Mouse (Mus musculus): ENCODE results near the gene Nmt2.

The Nmt2 gene

DNA sequence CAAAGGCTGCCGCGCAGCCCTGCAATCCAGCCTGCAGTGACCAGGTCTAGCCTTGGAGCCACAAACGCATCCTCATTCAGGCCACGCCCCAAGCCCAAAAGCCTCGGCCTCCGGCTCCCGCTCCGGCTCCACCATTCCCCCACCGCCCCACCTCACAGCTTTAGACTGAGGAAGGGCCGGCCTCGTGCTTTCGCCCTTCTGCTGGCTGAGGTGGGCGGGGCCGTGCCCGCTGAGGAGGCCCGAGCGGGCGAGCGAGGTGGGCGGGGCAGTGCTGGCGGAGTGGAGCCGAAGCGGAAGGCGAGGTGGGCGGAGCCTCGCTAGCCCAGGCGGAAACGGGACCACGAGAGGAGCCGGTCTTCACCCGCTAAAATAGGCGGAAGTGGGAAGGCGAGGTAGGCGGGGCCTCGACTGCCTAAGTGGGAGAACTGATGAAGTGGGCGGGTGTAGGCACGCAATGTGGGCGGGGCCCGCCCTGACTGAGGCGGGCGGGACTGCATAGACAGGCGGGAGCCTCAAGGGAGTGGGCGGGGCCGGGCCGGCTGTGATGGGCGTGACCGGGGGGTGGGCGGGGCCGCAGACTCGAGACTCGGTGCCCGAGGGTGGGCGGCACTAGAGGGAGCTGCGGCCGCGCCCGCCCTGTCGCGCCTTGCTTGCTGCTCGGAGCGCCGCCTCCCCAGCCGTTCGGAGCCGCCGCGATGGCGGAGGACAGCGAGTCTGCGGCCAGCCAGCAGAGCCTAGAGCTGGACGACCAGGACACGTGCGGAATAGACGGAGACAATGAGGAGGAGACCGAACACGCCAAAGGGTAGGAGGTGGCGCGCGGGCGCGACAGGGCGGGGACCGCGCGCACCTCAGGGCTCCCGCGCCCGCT, at the start of gene Nmt2:
Nmt2 (plus strand) TSS at position 611 of the 871 bp plus-strand sequence.
- under 1% methylated on average over 88 of the region's 88 CpGs for WGBS

DNA sequence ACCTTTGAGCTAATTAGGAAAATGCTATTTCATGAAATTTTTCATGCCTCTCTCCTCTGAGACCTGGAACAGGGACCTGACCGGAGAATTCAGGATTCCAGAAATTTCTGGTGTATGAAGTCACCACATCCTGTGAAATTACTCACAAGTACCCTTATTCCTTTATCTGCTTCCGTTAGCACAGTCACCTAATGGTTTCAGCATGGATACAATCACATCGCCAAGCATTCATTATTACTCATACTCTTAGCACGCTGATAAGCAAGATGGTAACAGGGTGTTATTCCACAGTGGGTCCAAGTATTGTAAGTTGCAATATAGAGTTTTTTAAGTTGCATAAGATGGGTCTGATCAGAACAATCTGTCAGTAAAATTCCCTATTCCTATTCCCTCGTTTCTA, 44.8 kb upstream of the Nmt2 start:
- WGBS: 74% methylated on average over 5 of the region's 5 CpGs

DNA sequence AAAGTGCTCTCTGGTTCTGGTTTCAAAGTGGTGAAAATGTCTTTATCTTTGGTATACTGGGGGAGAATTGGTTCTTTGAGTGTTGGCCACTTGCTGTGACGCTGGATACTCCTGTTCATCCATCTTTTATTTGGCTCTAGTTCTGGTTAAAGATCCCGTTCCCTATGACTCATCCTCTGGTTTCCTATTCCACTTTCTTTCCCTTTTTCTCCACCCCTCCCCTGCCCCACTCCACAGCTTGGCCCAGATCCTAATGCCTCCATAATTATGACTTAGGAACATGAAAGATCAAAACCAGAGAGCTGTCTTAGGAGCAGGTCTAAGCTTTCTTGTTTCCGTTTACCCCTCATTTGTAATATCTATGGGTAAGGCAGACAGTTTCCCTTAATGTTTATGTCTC, 39.8 kb upstream of the Nmt2 start:
- 65% methylated on average over 3 of the region's 3 CpGs for WGBS

DNA sequence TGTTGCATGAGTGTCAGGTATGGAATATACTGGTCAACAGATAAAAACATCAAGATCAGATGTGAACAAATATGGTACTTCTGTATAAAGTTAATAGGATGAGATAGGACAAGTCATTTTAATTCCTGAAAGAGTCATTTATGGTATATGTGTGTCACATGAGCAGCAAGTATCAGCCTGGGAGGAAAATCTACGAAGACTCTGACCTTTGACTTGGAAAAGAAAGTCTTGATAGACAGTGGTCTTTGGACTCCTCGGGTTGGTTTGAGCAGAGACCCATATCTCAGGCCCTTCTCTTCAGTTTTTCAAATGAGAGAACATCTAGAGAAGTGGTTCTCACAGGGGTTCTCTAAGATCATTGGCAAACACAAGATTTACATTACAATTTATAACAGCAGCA, 32.7 kb upstream of the Nmt2 start:
- 82% methylated on average over 2 of the region's 2 CpGs for WGBS

DNA sequence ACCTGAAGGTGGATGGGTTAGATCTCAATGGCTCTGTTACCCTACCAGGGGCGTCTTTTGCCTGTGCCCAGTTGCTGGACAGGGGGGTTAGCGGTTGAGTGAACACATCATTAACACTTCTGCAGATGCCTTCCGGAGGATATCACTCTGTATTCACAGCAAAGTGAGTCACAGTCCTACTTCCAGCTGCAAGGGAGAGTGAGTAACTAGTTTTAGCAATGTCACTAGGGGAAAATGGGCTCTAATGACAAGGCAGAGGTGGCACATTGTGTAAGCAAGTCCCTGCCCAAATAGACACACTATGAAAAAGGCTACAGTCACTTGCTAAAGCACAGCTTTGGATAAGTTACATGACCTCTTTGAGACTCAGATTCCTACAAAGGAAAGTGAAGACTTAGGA, 17.5 kb upstream of the Nmt2 start:
- WGBS: 55% methylated on average over 3 of the region's 3 CpGs

DNA sequence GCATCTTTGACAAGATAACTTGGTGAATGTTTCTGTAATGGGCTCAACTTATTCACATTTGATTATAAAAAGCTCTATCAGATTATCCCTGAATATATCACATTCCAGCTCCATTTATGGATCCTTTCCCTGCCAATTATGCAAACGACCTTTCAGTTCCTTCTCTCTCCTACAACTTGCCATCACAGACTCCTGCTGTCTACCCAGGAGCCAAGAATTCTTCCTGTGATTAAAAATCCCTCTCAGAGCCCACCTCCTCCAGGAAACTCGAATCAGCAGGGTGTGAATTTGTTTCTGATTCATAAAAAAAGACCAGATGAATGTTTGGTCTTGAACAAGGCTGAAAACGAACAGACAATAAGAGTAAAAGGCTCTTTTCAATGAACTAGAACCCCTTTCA, 16.1 kb upstream of the Nmt2 start:
- 10% methylated on average over 3 of the region's 3 CpGs for WGBS

DNA sequence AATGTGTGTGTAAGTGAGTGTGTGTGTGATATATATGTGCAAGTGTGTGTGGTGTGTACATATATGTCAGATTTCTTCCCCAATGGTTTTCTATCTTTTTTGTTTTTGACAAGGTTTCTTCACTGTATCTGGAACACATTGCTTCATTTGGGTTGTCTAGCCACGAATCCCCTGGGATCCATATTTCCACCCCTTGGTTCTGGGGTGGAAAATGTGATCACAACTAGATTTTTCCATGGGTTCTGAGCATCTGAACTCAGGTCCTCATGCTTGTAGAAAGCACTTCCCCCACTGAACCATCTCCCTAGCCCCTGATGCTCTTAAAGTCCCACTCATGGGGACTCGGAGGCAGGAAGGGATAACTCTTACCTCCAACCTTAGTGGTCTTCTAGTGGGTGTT, 10.7 kb upstream of the Nmt2 start:
- WGBS: 92% methylated on average over 2 of the region's 2 CpGs

DNA sequence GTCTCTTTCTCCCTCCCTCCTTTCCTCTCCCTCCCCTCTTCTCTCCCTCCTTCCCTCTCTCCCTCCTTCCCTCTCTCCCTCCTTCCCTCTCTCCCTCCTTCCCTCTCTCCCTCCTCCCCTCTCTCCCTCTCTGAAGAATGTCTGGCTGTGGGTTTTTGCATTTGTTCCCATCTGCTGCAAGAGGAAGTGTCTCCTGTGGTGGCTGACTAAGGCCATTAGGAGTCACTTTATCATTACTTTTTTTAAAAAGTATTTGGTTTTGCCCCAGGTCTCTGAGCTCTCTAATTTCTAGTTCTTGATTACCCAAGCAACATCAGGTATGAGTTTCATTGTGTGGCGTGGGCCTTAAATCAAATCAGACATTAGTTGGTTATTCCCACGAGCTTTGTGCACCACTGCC, 7.9 kb upstream of the Nmt2 start:
- 93% methylated on average over 2 of the region's 2 CpGs for WGBS

DNA sequence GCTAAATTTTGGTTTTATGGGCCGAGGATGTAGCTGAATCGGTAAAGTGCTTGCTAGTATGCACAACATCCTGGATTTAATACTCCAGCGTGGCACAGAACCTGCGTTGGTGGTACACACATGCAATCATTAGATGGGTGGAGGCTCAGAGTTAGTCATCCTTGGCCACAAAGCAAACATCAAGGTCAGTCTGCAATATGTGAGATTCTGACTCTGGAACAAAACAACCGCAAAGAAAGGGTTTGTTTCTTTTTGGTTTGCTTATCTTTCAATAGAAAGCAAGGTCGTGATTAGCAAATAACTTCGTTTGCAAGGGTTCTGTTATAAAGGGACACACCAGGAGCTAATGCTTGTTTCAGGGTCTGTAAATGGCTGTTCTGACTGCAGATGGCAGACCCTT, 6.5 kb upstream of the Nmt2 start:
- 88% methylated on average over 7 of the region's 7 CpGs for WGBS

DNA sequence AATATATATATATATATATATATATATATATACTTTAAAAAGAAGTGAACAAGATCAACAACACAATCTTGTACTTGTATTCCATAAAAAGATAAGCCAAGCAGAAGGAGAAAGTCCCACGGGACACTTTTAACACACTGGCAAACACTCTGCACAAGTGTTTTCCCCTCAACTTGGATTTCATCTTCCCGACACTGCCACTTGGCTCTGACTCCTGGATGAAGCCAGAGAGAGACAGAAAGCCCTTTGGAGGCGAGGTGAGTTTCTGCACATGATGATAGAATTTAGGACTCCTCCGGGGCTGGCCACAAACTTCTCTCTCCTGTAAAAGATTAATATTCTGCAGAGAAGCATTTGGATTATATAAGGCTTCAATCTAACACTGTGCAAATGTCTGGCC, 2.7 kb upstream of the Nmt2 start:
- WGBS: 64% methylated on average over 4 of the region's 4 CpGs

DNA sequence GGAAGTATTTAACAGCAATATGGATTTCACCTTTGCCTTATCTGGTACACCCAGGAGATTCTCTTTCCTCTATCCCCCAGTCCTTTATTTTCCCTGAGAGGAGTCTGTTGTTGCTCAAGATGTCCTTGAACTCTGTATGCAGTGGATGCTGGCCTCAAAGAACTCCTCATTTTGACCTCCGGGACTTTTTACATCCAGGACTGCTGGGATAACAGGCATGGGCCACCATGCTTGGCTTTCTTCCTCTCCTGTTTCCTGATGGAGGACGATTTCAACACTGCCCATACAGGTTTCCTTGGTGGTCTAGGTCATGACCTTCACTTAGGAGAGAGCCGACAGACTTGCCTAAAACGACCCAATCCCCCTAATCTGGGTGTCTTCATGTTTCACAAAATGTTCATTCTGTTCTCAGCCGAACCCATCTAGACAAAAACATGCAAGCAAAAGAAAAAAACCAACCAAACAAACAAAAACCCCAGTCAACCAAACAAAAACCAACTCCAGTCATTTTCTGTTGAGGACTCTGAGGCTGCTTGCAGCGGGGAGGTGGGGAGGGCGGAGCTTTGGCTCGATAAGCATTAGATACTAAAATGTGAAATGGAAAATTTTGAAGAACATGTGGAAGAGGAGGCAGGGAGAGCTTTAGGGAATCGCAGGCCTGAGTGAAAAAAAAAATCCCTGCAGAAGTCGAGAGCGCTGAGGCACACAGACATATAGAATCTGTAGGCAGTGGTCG, 978 bp upstream of the Nmt2 start:
- WGBS: 13% methylated on average over 12 of the region's 12 CpGs

DNA sequence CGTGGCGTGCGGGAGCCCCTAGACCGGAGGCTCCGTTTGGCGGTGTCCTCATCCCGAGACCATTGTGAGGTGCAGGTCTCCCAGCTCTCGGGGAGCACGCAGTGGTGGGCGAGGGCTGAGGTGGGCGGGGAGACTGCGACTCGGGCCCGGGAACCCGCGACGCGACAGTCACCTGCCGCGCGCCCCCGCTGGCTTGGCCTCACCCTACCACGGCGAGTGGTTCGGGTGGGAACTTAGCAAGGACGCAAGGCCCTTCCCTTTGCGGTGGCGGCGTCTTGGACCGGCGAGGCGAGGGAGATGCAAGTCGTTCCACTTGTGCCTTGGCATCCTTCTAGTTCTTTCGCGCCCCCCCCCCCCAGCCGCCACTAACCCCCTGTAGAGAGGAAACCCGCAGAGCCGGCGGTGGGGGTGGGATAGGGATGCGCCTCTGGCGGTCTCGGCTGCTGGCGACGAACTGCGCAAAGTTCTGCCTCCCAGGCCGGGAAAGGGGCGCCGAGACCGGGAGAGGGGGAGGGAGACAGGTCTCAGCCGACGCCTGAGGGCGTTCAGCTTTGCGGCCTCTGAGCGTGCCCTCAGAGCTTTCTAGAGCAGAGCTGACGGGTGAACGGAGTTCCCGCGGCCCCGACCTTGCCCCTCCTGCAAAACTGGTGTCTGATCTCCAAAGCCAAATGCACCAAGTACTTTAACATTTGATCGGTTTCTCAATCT, 615 bp downstream of the Nmt2 start:
- under 1% methylated on average over 59 of the region's 60 CpGs for WGBS

DNA sequence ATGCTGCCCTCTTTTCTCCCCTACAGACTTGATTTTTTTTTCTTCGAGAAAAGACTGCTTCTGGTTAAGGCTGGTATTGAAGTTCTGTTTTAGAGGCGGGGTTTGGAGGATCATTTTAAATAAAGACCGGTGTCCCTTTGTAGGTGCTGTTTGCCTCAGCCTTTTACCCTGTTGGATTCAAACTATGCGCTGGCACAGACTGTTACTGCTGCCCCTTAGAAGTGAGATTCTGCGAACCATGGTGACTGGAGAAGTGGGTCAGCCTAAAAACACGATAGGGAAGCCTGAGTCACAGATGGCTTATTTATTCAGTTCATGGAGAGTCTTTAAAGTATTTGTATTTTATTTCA, 1.1 kb downstream of the Nmt2 start:
- WGBS: 1% methylated on average over 6 of the region's 6 CpGs

DNA sequence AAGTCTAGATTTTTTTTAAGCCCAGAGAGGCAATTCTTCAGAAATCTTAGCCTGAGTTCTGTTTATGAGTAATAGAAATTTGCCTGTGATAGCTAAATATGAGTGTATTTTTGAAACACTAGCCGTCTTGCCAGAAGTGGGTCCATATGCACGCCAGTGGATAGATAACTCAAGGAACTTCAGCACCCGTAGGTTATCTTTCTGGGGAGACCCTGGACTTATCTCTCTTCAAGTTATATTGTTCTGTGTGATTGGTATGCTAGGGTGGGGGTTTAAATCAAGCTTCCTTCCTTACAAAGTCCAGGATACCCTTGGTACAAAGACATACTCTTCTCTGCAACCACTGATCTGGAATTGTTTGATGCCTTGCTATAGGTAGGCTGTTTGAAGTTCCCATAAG, 1.7 kb downstream of the Nmt2 start:
- 50% methylated on average over 3 of the region's 3 CpGs for WGBS

DNA sequence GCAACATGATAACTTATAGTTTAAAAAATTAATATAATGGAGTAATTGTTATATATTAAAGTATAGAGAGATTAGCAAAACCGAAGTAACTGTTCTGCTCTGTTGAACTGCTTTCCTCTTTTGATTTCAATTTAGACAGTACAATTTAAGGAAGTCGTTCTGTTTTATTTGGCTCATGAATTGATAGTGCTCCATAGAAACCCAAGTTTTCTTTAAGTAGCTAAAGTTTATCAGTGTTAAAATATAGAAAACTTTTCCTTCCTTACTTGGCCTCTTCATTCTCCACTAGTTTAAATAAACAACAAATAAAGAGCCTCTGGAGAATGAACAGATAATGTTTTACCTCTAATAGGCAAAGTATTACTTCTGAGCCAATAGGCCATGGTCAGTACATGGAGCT, 2.2 kb downstream of the Nmt2 start:
- 39% methylated on average over 2 of the region's 2 CpGs for WGBS

DNA sequence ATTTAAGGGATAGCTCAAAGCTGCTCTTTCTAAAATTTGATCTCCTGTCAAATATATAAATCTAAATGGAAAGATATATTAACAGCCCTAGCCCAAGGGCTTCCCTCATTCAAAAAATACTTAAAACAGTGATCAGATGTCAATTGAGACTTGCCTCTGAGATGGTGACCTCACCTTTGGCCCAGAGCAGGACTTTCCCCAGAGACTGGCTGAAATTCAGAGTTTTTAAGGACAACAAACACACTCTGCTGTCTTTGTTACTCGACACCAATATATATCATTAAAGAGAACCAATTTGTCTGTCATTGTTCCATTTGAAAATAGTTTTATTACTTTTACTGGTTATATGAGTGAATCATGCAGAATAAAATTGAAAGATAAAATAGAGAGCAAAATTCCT, 5.6 kb downstream of the Nmt2 start:
- WGBS: 70% methylated on average over 1 of the region's 1 CpGs

DNA sequence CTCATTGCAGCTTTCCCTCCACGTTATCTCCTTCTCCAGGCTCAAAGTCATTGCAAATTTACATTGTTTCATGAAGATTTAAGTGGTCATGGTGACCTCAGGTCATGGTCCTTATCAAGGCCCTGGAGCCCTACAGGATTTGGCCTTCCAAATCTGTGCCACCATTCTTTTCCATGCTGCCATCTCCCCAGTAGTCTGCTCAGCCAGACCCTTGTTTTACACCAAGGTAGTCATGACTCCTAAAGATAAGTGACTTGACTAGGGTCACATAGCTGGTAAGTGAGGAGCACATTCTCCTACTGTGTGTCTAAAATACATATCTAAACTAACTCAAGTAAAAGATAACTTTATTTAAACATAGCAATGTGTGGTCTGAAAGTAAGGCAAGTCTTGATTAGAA, 8.2 kb downstream of the Nmt2 start:
- WGBS: 97% methylated on average over 1 of the region's 1 CpGs

DNA sequence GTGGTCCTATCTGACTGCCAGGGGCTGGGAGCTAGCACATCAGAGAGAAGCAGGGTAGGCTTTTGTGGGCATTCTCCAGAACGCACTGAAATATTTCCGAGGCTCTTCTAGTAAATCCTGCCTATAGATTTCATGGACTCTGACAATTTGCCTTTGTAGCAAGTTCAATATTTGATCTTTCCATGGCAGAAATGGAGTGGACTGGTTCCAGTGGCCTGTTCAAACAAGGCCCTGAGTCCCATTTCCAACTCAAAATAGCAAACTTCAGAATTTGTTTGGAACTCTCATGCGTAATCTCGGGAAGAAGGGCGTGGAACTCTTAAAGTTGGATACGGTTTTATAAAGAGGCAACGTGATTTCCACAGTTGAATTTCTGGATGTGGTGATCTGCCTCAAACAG, 11.8 kb downstream of the Nmt2 start:
- 77% methylated on average over 7 of the region's 7 CpGs for WGBS

DNA sequence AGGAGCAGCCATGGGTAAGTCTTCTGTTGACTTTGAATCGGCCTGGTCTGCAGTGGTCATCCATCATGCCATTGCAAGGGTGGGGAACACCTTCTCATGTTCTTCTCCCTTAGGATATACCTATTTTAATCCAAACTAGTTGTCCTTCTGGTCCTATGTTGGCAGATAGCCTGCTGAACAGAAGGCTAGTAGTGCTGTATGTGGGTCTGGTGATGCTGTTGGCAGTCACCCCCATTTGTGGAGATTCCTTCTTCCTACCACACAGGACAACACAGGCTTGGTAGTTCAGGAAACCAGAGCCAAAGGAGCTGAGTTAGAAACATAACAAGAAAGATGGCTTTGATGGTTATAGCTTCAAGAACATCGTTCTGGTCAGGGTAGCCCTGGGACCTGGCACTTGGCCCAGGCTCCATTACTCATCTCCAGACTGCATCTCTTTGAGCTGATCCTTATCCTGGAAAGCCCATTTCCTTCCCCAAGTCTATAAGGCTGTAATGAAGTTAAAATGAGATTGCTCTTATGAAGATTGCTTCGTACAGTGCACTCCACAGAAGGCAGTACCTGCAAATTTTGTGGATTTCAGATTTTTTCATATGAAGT, 21.5 kb downstream of the Nmt2 start:
- 54% methylated on average over 3 of the region's 3 CpGs for WGBS

DNA sequence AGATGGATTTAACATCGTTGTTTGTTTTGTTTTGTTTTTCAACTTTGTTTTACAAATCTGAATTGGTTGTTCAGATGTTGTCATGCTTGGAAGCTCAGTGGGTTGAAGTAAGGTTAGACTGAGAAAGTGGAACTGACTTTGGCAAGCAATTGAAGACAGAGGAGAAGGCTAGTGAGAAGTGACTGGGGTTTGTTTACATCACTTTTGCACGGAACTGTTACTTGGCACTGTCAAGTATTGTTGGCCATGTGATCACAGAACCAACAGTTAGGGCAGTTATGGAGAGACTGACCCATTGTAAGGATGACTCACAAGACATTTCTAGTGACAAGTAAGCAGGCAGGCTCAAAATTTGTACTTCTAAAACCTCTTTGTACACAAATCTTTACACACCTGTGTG, 39.1 kb downstream of the Nmt2 start:
- WGBS: 57% methylated on average over 2 of the region's 2 CpGs

DNA sequence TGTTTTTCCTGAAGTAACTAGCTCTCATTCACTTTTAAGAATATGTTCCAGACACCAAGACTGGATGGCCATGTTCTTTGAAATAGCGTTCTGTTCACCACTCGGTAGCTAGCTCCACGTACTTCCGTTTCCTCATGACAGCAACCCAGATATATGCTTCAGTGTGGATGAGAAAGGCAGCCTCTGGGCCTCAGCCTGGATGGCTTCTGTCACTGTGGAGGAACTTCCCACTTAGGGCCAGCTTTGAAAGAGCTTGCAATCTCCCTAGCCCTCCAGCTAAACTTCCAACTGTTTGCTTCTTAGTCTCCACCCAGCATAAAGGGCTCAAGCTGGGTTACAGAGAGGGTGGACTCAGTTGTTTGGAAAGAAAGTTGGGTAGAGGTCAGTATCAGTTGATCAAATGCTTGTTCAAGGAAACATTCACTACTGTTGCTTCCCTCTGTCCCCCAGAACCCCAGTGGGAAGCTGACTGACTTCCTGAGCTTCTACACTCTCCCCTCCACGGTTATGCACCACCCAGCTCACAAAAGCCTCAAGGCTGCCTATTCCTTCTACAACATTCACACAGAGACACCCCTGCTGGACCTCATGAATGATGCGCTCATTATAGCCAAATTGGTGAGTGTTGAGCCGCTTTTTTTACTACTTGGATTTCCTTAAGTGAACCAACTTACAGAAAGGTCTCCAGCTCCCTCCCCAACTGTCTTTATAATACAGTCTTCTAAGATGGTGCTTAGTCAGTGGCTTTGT, 40.5 kb downstream of the Nmt2 start:
- 88% methylated on average over 7 of the region's 7 CpGs for whole genome bisulfite sequencing

DNA sequence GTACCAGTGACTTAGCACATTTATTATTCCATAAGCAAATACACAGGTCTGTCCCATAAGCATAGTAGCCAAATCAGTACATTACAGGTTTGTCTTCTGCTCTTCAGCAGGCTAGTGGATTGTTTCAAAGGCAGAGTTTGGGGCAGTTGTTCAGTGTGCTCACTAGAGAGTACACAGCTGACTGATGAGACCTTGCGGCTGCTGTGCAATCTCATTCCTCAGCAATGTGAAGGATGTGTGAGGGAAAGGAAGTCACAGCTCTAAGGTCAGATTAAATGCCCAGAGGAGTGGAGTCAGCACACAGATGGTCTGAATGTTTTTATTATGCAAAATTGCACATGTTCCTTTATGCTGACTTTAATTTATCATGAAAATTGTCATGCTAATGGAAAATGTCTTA, 42.5 kb downstream of the Nmt2 start:
- 86% methylated on average over 1 of the region's 1 CpGs for WGBS
